Mouse (Mus musculus) right cerebral cortex, postnatal 10 days (tissue): ENCODE measurements around the gene Aebp2.

Experiments used
- DNase-seq, 2 experiments: peaks; one replicate each; pipeline ENCODE4 v3.0.0; 2021; ENCODE audit warnings: low spot score in 2 of 2

Aebp2 gene

DNA sequence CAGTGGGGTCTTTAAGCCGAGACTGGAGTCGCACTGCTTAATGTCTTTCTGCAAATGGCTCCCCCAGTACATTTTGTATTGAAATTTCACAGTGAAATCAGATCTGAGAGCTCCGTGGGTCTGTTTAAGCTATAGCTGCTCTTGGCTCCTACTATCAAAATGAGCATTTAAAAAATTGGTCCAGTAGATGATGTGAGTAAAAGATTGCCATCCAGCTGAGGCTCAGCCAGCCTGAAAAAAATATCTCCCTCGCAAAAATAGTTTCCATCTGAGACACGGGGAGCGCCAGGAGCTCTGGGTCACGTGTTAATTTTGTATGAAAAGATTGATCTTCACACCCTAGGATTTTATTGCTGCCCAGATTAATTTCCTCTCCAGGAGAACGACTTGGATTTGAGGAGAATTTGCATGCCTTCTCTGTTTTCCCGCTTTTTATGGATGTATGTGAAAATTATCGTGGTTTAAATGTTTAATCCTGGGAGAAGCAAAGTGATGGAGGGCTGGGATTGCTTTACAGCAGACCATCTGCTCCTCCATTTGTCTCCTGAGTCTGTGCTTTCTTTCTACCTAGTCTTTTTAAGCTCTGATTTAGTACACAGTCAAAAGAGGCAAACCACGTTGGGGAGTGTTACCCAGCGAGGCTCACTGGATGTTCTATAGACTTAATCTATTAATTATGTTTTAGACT is 73.9 kb downstream of the Aebp2 start:
- no peak for DNase-seq

DNA sequence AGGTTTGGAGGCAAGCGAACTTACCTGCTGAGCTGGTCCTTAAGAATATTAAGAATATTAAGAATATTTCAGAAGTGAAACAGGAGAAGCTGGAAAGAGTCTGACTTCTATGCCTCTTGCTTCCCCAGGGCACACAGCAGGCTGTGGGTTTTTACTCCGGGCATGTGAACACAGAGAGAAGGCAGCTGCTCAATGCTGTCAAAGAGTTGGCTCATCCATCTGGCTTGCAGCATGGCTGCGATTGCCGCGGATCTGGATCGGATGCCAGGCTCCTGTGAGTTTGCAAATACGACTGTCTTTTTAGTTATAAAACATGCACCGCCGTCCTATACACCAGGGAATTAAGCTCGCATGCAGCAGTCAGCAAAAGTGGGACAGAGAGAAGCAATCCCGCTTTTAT is 75.5 kb downstream of the Aebp2 start:
- peak; percentile 81 to 88 for DNase-seq

DNA sequence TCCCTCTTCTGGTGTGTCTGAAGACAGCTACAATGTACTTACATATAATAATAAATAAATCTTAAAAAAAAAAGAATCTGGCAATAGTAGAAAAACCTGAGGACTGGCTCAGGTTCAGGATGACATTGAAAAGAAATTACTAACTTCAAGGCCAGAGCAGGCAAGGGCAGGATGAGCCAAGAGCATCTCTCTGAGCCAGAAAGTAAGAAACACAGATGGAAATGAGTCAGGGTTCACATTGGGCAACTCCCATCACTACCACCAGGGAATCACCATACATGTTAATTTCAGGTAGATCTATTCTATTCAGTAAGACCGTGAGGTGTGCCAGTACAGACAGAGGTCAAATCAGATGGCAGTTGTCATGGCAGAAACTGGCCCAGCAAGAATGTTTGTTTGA is 76.1 kb downstream of the Aebp2 start:
- no peak for DNase-seq

DNA sequence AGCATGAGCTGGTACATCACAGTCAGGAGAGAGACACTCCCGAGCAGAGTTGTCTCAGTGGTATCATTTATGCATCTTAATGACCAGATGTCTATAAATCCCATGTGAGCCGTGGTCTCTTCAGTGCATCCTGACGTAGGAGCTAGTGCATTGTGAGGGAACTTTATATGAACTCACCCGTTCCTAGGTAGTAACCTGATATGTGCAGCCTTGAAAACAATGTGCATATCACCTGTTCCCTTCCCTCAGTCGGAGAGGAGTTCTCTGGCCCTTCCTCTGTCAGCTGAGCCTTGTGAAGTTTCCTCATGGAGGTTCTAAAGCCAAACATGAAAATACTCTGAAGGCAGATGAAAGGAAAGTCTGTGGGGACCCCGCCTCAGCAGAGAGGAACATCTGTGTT is 78.8 kb downstream of the Aebp2 start:
- no peak for DNase-seq

DNA sequence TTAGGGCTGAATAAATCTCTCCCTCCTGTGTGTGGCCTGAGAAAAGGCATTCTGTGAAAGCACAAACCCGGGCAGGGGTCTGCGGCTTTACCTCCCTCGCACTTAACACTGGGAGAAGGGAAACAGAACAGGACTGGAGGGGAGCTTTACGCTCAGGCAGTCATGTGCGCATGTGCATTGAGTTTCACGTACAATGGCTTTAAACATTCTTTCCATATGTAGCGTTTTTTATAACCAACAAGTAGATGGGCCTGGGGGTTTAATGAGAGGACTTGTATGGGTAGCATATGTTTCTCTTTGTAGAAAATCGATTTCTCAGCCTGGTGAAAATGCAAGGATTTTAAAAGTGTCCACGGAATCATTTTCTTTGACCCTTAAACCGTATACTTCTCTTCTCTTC is 82.7 kb downstream of the Aebp2 start:
- no peak for DNase-seq

DNA sequence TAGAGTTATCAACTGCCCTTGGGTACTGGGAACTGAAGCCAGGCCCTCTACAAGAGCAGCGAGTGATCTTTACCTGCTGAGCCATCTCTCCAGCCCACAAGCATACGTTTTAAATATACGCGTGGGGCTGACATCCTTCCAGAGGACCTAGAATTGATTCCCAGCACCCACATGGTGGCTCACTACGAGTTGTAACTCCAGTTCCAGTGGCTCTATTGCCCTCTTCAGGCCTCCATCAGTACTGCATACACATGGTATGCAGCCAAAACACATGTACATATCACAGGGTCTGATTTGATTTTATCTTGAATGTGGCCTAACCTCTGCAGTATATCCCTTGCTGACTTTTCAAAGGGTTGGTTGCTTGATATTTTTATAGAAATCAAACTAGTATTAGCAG is 83.6 kb downstream of the Aebp2 start:
- DNase-seq, result no peak

DNA sequence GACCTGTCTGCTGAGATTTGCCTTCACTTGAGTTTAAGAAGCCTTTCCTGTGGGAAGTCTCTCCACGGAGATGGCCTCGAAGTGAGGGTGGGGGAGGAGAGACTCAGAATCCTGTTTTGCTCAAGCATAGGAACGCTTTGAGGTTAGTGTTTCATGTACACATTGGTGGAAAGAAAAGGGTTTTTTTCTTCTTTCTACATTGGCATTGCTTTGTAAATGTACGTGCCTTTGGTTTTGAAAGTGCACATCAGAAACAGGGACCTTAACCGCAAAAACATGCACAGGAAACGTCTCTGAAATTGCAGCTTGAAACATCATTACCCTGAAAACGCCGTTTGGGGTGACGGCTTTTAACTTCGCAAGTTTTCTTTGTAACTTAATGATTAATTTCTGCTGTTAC is 85.6 kb downstream of the Aebp2 start:
- no peak for DNase-seq

DNA sequence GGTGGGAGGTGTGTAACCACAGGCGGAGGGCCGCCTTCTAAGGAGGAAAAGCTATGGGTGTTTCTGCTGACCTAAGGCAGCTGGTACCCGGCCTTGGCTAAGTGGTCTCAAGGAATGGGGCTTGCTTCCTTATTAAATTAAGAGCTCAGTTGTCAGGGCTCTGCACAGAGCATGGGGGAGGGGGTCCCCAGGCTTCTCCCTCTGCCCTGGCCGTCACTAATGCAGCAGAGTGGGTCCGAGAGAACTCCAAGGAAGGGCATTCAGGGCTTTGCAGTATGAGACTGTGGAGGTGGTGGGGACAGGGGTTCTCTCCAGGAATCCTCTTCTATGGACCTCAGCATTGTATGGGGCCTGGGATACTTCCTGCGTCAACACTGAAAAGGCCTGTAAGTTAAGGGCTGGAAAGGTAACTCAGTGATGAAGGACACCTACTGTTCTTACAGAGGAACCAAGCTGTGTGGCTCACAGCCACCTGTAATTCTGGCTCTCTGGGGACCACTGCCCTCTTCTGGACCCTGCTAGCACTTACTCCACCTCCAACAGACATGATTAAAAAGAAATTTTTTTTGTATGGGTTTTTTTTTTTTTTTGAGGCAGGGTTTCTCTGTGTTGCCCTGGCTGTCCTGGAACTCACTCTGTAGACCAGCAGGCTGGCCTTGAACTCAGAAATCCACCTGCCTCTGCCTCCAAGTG is 87.1 kb downstream of the Aebp2 start:
- no peak for DNase-seq

DNA sequence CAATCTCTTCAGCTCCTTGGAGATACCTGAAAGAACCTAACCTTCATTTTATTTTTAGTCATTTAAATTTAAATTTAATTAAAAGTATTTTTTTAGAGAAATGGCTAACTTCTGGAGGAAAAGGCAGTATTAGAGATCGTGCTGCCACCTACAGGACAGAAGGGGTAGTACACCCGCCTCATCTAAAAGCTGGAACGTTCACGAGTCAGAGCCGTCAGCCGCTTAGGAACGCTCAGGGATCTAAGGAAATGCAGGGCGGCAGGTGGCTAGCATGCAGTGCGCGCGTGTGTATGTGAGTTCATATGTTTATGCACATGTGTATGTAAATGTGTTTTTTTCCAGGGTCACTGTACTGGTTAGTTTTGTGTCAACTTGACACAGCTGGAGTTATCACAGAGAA is 90.3 kb downstream of the Aebp2 start:
- peak; percentile 82 to 85 for DNase-seq

DNA sequence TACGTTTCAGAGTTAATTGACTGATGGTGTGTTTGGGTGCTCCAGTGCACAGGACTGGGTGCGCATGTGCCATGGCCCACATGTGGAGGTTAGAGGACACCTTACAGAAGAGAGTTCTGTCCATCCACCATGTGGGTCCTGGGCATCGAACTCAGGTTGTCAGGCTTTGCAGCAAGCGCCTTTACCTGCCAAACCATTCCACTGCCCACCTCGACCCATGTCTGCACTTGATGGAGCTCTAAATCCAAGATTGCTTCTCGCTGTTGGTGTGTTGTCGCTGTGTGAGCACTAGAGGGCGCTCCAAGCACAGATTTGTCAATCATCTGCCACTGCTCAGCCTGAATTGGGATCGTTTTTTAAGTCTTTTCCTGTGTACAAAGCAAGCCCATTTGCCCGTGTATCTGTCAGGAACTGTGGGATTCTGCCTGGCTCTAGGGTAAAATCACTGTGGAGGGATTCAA is 92.5 kb downstream of the Aebp2 start:
- DNase-seq, result peak; percentile 76 to 89

DNA sequence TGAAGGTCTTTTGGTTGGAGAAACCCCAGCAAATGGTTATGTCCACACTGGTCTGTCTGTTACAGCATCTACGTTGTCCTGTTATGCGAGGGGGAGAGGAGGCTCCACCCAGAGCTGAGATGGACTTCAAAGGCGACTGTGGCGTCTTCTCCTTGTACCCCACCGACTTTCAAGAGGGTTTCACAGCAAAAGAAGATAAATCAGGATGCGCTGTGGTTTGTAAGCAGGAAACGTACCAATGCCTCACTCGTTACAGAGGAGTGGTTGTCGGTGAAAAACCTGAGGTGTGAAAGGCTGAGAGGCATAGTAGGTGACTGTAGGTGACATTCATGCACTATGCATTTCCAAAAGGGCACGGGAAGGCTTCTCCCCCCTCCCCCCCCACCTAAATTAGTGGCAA is 99.6 kb downstream of the Aebp2 start:
- DNase-seq, result no peak
